Mouse (Mus musculus): ENCODE results near the gene Olfr705.
"Not testable (repeated sequence)": the region's sequence is repeated elsewhere in the genome, so short reads cannot be mapped to it uniquely, and the experiment has no call there.

Olfr705 gene

DNA sequence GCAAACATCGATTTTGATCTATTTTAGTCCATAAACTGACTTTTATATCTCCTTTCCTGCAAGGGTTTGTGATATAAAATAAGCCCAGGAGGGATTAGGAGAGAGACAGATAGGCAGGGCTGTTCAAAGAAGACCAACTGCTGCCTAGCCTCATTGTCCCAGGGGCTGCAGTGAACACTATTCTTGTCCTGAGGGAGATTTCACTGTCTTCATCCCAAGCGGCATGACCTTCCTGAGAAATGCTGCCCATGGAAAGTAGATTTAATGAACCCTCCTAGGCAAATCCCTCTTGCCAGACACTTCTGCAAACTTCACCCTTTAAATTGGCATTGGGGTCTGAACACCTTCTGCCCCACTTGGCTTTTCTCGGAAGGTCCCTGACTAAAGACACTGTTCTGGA is at the start of gene Olfr705:
TSS of gene Olfr705 (minus strand) at position 101 of the 400 bp plus-strand sequence.
- no peak for TF ChIP-seq GATA4 (IDR thresholded peaks at IDR 0.05; ENCODE audit: insufficient replicate concordance, low read length)

DNA sequence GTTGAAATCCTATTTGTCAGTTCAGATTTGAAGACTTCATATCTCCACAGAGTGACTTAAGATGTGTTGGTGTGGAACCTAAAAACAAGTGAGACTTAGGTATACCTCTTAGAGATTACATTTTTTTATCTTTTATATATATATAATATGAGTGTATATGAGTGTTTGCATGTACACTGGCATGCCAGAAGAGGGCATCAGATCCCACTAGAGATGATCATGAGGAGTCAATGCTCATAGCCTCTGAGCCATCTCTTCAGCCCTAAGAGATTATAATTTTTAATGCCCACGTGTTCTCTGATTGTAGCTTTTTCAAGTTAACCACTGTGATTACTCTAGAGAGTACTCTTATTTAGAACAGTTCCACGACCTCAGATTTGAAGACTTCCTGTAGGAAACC is 31.0 kb upstream of the Olfr705 start, which contains the start of gene Olfr1532-ps1:
TSS of gene Olfr1532-ps1 (plus strand) at position 326 of the 400 bp plus-strand sequence.
- TF ChIP-seq GATA4 (IDR thresholded peaks at IDR 0.05; ENCODE audit: insufficient replicate concordance, low read length): no peak

DNA sequence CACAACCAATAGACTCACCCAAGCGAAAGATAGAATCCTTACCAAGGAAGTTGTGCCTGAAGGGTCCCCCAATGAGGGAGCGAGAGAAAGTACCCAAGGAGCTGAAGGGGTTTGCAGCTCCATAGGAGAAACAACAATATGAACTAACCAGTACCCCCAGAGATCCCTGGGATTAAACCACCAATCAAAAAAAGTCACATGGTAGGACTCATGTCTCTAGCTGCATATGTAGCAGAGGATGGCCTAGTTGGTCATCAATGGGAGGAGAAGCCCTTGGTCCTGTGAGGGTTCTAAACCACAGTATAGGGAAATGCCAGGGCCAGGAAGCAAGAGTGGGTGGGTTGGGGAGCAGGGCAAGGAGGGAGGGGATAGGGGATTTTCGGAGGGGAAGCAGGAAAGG is 24.4 kb upstream of the Olfr705 start, which contains the start of gene Olfr707:
TSS of gene Olfr707 (minus strand) at position 101 of the 400 bp plus-strand sequence.
- not testable (repeated sequence) for TF ChIP-seq GATA4 (IDR thresholded peaks at IDR 0.05; ENCODE audit: insufficient replicate concordance, low read length)

DNA sequence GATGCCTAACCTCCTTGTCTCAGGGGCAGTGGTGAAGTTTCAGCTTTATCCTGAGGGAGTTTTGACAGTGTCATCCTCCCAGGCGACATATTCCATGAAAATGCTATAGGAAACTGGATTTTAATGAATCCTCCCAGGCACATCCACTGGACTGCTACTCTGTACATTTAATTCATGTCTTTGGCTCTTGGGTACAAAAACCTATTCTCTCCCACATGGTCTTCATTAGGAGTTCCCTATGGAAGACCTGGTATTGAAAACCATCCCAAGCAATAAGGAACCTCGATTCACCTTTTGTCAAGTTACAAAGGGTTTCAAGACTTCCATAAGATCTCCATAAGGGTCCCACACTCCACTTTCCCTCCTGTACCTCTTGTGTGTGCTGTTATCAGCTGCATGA is 11.4 kb upstream of the Olfr705 start, which contains the start of gene Olfr706:
TSS of gene Olfr706 (minus strand) at position 101 of the 400 bp plus-strand sequence.
- no peak for TF ChIP-seq GATA4 (IDR thresholded peaks at IDR 0.05; ENCODE audit: insufficient replicate concordance, low read length)

DNA sequence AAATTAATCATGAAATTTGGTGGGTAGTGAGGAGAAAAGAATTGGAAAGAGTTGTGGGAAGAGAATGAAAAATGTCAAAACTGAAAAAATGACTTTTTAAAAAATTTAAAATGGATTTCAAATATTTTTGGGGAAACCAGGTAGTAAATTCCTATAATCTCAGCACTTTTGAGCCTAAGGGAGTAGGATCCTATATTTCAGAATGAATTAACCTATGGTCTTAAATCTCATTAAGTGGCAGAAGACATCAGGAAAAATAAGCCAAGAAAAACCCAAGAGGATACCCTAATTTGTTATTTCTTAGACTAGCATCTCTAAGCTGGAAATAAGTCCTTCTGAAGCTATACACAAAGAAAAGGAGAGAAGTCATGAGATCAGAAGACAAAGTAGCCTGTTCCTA is 13.8 kb downstream of the Olfr705 start, which contains the start of gene Olfr704:
TSS of gene Olfr704 (plus strand) at position 301 of the 400 bp plus-strand sequence.
- no peak for TF ChIP-seq GATA4 (IDR thresholded peaks at IDR 0.05; ENCODE audit: insufficient replicate concordance, low read length)

DNA sequence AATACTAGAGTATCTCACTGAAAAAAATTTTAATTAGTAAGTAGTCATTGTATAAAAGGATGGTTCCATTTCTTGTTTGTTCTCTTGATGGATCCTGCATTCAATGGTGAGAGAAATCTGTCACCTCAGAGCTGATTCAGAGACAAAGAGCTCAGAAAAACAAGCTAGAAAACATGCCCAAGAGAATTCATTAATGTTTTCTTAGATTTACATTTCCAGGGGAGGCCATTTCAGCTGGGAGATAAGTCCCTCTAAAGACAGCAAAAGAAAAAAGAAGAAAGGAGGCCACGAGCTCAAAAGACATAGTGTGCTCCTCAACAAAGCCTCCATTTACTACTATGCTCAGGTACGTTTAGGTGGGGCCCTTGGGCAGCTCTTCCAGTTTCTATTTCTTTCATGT is 33.6 kb downstream of the Olfr705 start, which contains the start of gene Olfr703:
TSS of gene Olfr703 (plus strand) at position 301 of the 400 bp plus-strand sequence.
- no peak for TF ChIP-seq GATA4 (IDR thresholded peaks at IDR 0.05; ENCODE audit: insufficient replicate concordance, low read length)

DNA sequence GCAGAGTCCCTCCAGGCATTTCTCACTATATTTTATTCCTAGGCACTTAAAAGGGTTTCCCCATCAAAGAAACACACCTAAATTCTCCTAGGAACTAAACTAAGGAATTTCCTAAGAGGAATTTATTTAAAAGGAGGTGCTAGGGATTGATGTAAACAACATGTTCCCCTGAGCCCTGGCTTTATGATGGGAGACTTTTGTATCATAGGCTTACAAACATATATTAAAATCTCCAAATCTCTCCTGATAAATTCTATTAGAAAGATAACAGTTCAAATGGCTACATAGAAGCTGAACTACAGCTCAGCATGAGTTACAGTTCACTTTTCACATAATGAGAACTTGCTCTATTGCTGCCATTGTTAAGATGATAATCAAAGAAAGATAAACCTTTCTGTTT is 42.9 kb downstream of the Olfr705 start, which contains the start of gene Olfr702:
TSS of gene Olfr702 (minus strand) at position 101 of the 400 bp plus-strand sequence.
- TF ChIP-seq GATA4 (IDR thresholded peaks at IDR 0.05; ENCODE audit: insufficient replicate concordance, low read length): no peak

Data from liver, adult (tissue).